Mouse (Mus musculus) granulocyte monocyte progenitor cell, adult 5-6 weeks (primary cell): ENCODE data around the gene Mapk10. TPM values are rescaled to one million over a fixed set of nuclear protein-coding genes. Genes with fewer than 3 reads are reported as not detected.

Experiments used
- ATAC-seq: replicated peaks from 2 replicates; pipeline ENCODE4 v1.8.0; 2016; ENCODE audit warnings: mild to moderate bottlenecking, moderate TSS enrichment, inconsistent platforms; ENCODE audit not compliant: poor library complexity, severe bottlenecking
- total RNA-seq, 2 experiments: library from RNA; stranded (forward) in 1 of 2; stranded (reverse) in 1 of 2; fragments of 200-712, 200-1000 nt in 1 of 2; fragments of >200 nt in 1 of 2; fragmentation: Nextera tagmentation in 1 of 2; gene quantifications; 2 replicates each; pipeline ENCODE4 v1.2.3; 2014 to 2017

Mapk10 gene
- total RNA-seq (2014; fragmentation: Nextera tagmentation) (not detected in 2 replicates), total RNA-seq (2017) (not detected in 2 replicates)

GRCm38 (mm10) chr5:103211101-103211848 lies at the start of gene Mapk10:
TSS of gene Mapk10 (minus strand) at chr5:103211334.
- no peak for ATAC-seq

DNA sequence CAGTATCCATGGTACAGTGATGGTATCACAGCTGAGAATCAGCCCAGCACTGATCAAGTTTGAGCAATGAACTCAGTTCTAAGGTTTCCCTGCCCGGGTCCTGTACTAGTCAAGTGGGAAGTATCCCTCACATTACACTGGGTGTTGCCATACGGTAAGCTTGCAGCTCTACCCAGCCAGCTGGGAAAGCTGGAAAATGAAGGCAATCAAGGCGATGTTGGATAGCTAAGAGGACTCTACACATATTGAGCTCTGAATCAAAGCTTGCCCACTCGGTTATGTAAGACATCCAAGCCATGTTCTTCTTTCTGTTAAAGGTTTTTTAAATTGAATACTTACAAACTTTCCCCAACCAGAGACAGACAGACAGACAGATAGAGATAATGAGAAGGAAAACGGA lies 45.0 kb upstream of the Mapk10 start:
- ATAC-seq = no peak

DNA sequence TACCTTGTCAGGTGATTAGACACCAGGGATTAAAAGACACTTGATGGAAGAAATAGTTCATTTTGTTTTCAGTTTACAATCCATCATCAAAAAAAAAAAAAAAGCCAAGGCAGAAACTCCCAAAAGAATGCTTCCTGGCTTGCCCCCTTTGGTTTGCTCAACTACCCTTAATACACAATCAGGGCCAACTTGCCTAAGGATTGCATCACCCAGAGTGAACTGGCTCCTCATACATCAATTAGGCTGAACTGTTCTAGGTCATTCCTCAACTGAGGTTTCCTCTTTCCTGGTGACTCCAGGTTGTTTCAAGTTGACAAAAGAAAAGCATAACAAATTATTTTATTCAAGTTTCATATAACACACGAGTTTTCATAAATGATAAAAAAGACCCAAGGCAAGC lies 31.3 kb upstream of the Mapk10 start:
- ATAC-seq = no peak

- ATAC-seq = no peak
These were observed 20.7 kb upstream of the Mapk10 start for GRCm38 (mm10) chr5:103231822-103232221.

GRCm38 (mm10) chr5:103230334-103230733 lies 19.2 kb upstream of the Mapk10 start:
- no peak for ATAC-seq

DNA sequence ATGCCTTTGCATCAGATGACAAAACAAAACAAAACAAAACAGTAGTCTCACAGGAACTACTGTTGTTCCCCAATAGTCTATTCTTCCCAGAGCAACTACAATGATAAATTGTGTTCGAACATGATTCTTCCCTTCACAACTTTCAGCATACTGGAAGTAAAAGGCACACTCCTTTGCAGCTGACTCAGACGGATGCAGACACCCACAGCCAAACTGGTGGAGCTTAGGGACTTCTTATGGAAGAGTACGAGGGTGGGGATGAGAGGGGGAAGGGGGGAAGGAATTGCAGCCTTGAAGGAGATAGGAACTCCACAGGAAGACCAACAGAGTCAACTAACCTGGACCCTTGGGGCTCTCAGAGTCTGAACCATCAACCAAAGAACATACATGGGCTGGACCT lies 18.2 kb upstream of the Mapk10 start:
- ATAC-seq = no peak

- no peak for ATAC-seq
These were observed 10.9 kb upstream of the Mapk10 start for GRCm38 (mm10) chr5:103221997-103222396.

- ATAC-seq = no peak
These were observed 490 bp downstream of the Mapk10 start for GRCm38 (mm10) chr5:103210644-103211043.

DNA sequence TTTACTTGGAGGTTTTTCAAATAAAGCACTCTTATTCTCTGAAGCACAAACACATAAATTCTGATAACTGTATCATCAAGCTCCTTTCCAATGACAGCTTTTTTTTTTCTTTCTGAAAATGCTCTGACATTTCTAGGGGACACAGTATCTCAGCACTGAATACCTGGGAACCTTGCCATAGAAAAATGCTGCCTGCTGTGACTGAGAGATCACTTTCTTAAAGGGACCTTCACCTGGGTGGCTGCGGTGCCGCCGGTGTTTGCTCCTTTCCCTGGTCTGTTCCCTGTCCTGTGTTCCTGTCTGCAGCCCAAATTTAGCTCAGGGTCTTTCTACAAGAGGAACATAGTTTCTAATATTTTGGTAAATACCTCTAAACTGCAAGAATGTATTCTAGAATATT lies 1.1 kb downstream of the Mapk10 start:
- no peak for ATAC-seq

DNA sequence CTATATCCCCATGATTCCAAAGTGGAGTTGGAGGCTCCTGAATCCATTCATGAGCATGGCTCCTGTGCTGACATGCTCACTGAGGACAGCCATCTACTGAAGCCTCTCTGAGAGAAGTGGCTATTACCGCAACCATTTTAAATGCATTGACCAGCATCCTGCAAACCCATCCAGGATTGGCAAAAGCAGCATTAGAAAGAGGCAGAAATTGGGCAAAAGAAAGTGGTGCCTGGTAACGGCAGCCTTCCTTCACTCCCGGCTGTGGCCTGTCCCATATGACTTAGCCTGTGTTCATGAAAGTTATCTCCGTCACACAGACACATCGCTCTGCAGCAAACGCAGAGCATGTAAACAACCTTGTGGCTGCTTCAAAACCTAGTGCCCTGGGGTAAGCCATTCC lies 1.6 kb downstream of the Mapk10 start:
- ATAC-seq = no peak

- ATAC-seq = no peak
These were observed 2.3 kb downstream of the Mapk10 start for GRCm38 (mm10) chr5:103208869-103209268.

DNA sequence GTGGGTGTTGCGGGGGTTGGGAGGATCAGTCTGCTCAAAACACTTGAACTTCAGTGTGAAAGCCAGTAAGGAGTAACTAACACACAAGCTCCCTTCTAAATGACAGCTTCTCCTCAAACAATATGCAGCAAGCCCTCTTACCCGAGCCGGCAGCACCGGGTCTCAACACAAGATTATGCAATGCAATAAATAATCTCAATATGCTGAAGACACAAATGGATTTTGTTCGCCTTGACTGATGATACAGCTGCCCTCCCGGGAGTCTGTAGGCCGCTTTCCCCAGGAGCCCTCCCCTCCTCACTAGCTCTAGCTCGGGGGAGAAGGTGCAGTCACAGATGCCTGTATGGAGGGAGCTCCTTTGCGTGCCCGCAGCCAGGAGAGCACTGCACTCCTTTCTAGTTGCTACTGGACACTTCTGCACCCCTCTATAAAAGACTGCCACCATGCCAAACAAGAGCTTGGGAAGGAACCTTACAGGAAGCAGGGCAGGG lies 3.1 kb downstream of the Mapk10 start:
- no peak for ATAC-seq

GRCm38 (mm10) chr5:103197796-103198325 lies 13.3 kb downstream of the Mapk10 start:
- ATAC-seq = no peak

GRCm38 (mm10) chr5:103194549-103194948 lies 16.6 kb downstream of the Mapk10 start:
- no peak for ATAC-seq

GRCm38 (mm10) chr5:103193700-103194099 lies 17.4 kb downstream of the Mapk10 start:
- ATAC-seq = no peak

DNA sequence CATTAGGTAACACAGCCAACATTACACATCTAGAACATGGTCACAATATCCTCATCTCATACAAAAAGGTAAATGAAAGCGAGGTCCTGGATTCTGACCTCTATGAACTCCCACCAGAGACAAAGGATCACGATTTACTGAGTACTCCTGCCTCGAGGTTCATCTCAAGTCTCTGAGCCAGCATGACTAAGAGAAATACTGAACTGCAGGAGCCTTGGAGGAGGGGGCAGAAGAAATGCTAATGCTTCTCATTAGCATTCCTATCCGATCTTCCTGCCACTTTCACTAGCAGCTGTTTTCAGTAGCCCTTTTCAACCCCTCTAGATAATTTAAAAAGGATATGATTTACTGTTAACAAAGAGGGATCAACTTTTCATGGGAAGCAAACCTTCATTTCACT lies 19.6 kb downstream of the Mapk10 start:
- no peak for ATAC-seq

- ATAC-seq = no peak
These were observed 26.9 kb downstream of the Mapk10 start for GRCm38 (mm10) chr5:103184256-103184655.

- ATAC-seq = no peak
These were observed 29.5 kb downstream of the Mapk10 start for GRCm38 (mm10) chr5:103181622-103182021.

- no peak for ATAC-seq
These were observed 34.1 kb downstream of the Mapk10 start for GRCm38 (mm10) chr5:103177010-103177409.

DNA sequence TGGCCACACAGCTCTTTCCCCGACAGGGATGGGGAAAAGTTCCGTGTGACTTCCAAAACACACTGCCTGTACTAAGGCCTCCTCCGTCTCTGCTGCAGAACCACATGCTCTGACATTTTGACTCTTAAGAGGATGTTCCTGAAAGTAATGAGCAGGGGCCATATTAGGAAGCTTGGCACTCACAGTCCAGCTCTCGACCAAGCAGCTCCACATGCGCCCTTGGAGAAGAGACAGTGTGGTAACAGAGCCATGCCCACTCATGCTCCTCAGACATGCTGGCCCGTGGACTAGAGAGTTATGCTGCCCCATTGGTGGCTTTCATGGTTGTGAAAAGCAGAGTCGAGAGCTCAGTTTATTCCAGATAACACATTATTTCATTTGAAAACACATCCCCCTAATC lies 35.1 kb downstream of the Mapk10 start:
- ATAC-seq = no peak

- ATAC-seq = no peak
These were observed 36.5 kb downstream of the Mapk10 start for GRCm38 (mm10) chr5:103174607-103175006.

- no peak for ATAC-seq
These were observed 39.9 kb downstream of the Mapk10 start for GRCm38 (mm10) chr5:103171207-103171606.
